Mouse (Mus musculus) B cell, adult 2 months (primary cell): ENCODE data around the gene Cxcr2.
A peak's percentile ranks its signal among the peaks of the same experiment; 100 is the strongest.
"Not testable (repeated sequence)": the region's sequence is repeated elsewhere in the genome, so short reads cannot be mapped to it uniquely, and the experiment has no call there.

Experiments
- DNase-seq, 2 experiments: peaks; one replicate each; pipeline ENCODE4 v3.0.0; 2022

The Cxcr2 gene

GRCm38 (mm10) chr1:74141781-74142180 is 12.0 kb upstream of the Cxcr2 start:
- no peak for DNase-seq

DNA sequence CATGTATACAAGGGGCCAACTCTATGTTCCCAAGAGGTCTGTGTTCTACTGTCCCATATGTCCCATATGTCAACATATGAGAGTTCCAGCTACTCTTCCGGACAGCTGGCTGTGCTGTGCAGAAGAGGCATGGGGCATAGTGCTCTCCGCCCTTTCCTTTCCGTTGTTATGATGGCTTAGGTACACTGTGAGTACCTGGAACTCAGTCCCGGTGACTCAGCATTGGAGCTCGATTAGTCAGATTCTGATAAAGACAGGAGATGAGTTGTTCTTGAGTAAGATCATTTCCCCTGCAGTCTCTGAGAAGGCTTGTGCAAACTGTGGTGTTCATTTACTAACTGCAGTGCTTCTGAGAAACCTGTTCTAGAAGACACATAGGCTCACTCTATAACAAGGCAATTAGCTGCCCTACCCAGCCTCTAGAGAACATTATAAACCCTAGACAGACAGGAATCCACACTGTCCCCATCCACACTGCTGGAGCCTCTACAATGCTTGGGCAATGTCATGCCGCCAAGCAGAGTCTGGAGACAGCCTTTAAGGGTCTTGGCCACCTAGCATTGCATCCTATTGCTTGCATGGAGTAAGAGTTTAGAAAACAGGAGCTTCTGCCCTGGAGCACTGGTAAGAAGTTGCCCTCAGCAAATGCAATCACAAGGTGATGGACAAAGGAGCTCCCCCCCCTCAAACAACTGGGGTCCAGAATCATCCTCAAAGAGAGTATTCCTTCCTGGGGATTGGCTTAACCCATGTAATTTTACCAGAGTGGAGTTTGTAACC is 4.5 kb upstream of the Cxcr2 start:
- no peak for DNase-seq

- DNase-seq, result no peak
Measured at GRCm38 (mm10) chr1:74150101-74150500, 3.7 kb upstream of the Cxcr2 start.

DNA sequence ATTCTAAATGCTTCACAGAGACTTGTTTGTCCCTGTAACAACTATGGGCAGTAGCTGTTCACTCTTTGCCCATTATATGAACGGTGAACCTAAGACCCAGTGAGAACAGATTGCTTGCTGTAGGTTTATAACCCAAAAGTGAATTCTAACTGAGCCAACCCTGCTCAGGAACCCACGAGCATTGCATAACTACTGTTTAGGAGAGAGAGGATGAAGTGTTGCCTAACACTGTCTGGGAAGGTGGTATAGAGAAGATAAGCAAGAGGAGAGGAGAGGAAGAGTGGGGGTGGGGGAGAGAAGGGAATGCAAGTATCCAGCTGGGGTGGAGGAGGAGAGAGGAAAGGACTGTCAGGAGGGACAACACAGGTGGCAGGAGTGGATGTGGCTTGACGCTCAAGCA is 2.7 kb upstream of the Cxcr2 start:
- no peak for DNase-seq

GRCm38 (mm10) chr1:74155435-74156012 is 1.7 kb downstream of the Cxcr2 start:
- DNase-seq, result peak in 1 of 2 experiments; percentile 8

DNA sequence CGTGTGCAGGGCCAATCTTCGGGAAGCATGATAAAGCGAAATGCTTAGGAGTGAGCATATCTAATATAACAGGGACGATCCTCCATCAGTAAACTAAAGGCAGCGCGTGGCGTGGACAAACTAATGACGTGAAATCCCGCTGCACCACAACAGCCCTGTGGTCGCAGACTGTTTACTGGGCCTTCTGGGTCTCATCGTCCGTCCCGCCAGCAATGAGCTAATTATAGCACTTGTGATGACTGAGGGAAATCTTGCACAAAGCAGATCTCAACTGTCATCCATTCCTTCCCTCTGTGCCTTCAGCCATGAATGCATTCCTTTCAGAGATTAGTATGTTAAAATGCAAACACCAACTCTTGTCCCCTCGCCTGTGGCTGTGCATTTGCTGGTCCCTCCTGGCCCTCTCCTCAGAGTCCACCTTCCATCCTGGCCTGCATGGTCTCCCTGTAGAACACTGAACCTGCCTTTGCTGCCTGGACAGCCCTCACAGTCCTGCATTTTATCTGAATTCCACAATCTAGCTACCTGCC is 2.7 kb downstream of the Cxcr2 start:
- no peak for DNase-seq

DNA sequence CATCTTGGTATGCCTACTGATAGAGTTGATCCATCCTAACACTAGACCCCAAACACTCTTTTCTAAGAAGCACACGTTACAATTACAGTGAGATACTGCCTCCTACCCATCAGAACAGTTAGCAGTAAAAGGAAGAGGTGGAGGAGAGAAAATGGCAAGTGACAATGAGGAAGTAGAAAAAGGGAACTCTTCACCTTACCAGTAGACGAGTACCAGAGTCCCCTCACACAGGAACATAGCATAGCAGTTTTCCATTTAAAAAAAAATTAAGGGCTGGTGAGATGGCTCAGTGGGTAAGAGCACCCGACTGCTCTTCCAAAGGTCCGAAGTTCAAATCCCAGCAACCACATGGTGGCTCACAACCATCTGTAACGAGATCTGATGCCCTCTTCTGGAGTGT is 5.8 kb downstream of the Cxcr2 start:
- not testable (repeated sequence) for DNase-seq

DNA sequence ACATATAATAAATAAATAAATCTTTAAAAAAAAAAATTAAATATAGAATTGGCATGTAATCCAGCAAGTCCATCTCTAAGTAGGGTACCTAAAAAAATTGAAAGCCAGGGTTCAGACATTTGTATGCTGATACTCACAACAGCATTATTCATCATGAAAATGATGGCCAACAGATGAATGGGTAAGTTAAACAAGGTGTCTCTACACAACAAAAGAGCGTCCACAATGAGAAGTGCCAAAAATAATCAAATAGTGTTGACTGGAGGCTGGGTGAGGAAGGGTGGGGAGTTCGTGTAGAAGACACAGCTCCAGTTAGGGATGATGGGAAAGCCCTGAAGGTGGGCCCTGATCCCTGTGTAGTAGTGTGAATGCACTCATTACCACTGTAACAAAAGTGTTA is 6.2 kb downstream of the Cxcr2 start:
- DNase-seq, result no peak

DNA sequence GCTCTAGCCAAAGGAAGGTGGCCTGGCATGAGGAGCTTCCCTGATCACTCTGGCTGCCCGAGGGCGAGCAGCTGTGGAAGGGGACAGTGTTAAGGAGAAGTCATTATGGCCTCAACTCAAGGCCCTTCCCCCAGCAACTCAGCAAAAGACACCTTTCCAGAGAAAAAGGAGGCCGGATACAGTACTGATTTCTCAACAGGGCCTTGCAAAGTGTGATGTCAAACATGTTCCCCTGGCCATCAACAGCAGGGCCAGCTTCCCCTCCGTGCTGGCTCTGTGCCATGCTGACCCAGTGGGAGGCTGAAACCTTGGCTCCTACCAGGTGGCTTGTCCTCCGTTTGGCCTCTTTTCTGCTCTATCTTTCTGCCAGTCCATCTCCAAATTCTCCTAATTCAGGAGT is 13.3 kb downstream of the Cxcr2 start:
- DNase-seq, result no peak

GRCm38 (mm10) chr1:74169721-74170120 is 15.9 kb downstream of the Cxcr2 start:
- DNase-seq, result no peak

DNA sequence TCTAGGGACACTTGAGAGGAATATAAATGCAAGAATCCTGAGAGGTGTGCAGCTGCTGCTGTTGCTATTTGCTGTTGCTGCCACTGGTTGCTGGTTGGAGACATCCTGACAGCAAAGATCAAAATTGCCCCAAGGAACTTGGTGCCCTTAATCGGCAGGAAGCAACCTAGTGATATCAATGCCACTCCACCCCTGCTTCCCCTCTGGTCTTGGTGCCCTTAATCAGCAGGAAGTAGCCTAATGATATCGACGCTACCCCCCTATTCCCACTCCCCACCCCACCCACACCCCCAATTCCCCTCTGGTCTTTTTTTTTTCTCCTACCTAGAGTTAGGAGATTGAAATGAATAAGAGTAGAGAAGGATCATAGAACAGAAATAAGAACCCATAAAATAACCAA is 18.9 kb downstream of the Cxcr2 start:
- no peak for DNase-seq

DNA sequence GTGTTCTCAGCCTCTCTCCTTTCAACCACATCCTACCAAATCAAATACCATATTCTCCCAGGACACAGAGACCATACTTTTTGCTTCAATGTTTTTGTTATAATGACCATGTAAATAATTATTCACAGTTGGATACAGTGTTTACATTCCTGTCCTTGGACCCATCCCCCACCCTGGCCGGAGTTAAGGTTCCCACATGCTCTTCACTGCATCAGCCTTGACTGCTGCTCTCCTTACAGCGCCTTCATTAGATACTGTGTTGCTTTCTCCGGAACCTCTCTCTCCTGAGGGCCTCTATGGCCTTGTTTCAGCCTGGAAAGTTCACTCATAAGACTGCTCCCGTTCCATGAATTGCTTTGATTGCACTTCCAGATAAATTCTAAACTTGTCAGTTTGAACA is 21.9 kb downstream of the Cxcr2 start:
- no peak for DNase-seq

- DNase-seq, result no peak
Measured at GRCm38 (mm10) chr1:74178618-74179017, 24.8 kb downstream of the Cxcr2 start.

DNA sequence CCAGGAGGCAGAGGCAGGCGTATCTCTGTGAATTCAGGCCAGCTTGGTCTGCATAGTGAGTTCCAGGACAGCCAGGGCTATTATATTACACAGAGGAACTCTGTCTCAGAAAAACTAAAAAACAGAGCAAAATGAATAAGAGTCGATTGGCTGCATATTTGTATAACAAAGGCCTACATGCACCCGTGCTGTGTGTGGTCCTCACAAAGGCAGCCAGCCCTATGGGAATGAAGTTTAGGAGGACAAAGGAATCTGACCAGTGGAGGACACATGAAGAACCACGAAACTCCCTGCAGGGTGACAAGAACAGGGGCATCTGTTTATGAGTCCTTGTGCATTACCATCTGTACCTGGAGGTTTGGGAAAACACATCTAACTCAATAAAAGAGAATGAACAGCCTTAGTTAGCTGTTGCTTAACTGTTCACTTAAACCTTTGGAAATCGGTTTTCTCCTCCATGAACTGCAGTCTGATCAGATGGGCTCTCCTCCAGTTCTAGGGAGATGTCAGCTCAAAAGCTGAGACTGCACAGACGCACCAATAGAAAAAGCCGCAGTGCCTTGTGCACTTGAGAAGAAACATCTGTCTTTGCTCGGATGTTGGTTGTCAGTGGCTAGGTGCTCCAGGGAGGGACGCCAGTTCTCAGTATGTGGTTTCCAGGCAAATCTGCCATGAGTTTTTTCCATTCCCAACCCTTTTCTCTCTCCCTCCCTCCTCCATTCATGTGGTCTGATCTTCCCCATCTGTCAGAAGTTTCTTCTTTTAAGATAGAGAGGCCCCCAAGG is 26.0 kb downstream of the Cxcr2 start:
- DNase-seq, result no peak

DNA sequence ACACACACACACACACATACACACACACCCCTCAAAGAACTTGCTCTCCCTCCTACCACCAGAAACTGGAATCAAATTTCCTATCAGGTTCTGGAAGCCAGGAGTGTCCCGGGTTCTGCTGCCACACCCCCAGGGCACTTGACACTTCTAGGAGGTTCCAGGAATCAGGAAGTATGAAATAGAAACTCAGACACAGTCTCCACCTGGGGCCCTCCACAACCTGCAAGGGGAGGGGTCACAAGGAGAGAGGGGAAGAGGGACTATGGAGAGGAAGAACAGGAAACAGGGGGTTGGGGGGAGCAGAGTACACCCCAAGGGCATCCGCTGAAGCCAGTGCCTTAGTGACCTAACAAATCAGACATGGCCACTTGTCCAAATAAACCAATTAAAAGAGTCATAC is 27.7 kb downstream of the Cxcr2 start:
- no peak for DNase-seq

DNA sequence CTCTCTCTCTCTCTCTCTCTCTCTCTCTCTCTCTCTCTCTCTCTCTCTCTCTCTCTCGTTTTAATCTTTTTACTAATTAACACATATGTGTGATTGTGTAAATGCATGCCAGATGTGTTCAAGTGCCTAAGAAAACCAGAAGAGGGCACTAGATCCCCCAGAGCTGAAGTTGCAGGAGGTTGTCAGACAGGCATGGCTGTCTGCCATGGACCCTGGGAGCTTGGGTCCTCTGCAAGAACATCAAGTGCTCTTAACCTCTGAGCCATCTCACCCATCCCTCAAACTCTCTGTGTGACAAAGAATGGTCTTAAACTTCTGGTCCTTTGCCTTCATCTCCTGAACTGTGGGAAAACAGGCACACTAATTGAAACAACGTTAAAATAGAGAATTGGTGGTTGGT is 29.2 kb downstream of the Cxcr2 start:
- DNase-seq, result no peak

GRCm38 (mm10) chr1:74190471-74190870 is 36.7 kb downstream of the Cxcr2 start:
- no peak for DNase-seq

- DNase-seq, result no peak
Measured at GRCm38 (mm10) chr1:74192711-74193110, 38.9 kb downstream of the Cxcr2 start.

GRCm38 (mm10) chr1:74194445-74194844 is 40.7 kb downstream of the Cxcr2 start, which contains the start of gene Cxcr1:
Gene Cxcr1, minus strand, starts transcription at chr1:74194631.
- no peak for DNase-seq

- DNase-seq, result peak; percentile 45 to 47
Measured at GRCm38 (mm10) chr1:74195961-74196360, 42.2 kb downstream of the Cxcr2 start.

DNA sequence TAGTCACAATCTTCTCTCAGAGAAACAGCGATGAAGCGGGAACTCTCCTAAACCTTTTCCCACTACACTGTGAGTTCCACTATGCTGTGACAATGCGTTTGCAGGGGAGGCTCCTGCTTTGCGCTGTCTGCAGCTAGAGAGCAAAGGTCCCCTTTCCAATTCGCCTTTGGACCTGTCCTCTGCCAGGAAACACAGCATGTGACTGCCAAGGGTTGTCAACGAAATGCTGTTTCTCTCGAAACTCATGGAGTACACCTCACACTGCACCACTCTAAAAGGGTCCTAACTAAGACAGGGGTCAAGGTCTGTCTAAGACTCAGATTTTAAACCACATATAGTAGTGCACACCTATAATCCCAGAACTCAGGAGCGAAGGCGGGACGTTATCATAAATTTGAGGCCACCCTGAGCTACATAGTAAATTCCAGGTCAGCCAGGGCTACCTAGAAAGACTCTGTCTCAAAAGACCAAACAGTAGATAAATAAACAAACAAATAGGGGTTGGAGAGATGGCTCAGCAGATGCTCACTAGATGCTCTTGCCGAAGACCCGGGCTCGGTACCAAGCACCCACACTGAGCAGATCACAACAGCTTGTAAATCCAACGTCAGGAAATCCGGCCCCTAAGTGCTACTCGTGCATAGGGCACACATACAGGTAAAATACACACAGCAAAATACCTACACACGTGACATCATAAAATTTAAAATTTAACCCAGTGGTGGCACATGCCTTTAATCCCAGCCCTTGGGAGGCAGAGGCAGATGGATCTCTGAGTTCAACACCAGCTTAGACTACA is 43.0 kb downstream of the Cxcr2 start:
- DNase-seq, result no peak

DNA sequence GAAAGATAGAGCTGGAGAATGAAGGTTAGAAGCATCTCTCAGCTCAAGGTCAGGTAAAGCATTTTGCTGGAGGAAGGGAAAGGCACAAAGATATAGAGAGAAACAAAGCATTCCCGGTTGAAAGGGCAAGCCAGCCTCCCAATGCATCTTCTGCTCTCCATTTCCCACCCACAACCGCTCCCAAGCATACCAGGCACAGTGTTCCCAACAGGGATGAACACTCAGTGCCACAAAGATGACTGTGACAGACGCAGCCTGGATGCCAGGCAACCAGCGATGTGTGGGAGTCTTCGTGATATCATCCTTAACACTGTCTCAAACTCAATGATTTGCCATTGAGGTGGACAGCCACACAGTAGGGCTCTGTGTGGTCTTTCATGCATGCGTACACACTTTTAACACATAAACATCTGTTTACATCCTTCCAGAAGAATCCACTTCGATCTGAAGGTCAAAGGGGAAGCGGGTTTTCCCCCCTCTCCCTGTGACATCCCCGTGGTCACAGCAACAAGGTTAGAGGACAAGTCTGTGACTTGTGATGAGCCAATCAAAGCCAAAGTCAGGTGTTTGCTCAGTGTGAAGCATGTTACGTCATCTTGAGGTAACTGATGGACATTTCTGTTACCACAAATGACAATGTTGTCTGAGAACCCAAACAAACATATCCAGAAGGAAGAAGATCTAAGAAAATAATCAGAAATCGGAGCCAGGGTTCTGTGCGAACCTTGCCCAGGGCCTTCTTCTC is 44.1 kb downstream of the Cxcr2 start:
- no peak for DNase-seq
